Mouse (Mus musculus): ENCODE data around the gene Dennd1b. TPM values are rescaled to one million over a fixed set of nuclear protein-coding genes. Genes with fewer than 3 reads are reported as not detected.

Gene Dennd1b
- polyA plus RNA-seq, 1 experiment, result 13.2 TPM

DNA sequence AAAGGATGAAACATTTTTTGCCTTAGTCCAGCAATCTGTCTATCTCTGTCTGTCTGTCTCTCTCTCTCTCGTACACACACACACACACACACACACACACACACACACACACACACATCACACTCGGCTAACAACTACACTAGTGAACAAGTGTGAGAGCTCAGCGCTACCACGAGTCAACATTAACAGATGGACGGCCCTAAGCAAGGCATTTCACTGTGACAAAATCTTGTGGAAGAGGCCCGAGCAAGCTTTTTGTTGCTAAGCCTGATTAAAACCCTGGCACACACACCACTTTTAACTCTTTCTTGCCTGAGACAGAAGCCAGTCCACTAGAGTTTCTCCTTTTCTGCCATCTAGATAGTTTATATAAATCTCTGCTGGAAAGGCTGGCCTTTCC lies 190.3 kb downstream of the Dennd1b start:
- Histone ChIP-seq H3K27me3 (ENCODE audit: control insufficient read depth, insufficient read depth, low read length) (no peaks in the 10 kb centered on the region), H3K27ac (ENCODE audit: insufficient read depth, low read length) (no peak overlapping the region), H3K4me3 (ENCODE audit: extremely low read depth, insufficient read depth, insufficient read length) (no peak overlapping the region), H3K36me3 (ENCODE audit: control insufficient read depth, insufficient read depth, low read length) (peaks cover 3% of the 10 kb centered on the region; the same call in 1 of the 2 replicates), H3K4me1 (ENCODE audit: control insufficient read depth, insufficient read depth, insufficient read length) (no peaks in the 10 kb centered on the region)
- no peak for TF ChIP-seq POLR2A (IDR thresholded peaks at IDR 0.05; ENCODE audit: low read depth, low read length)
- no peak for TF ChIP-seq CTCF (IDR thresholded peaks at IDR 0.05; ENCODE audit: extremely low read depth, insufficient read depth, insufficient read length, insufficient replicate concordance)
- no peak for DNase-seq (ENCODE audit: low read depth in 1 of 2, low spot score in 2 of 2)
- 90% methylated on average over 6 of the region's 6 CpGs for WGBS

DNA sequence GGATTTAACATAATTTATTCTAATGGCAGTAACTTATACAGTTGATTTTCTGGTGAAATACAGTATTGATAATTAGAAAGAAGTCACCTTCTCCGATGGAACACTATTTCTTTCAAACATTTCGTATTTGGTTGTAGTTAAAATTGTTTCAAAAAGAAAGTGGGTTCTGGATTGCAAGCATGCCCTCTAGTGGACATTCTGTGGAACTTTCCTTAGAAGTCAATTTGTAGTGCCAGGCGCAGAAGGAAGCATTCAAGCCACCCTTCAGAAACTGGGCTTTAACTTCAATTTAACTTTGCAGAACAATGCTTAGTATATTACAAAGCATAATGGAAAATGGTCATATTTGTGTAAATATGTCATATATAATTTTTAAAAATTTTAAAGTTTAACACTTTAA lies 193.2 kb downstream of the Dennd1b start:
- WGBS, result 32% methylated on average over 3 of the region's 3 CpGs
- Histone ChIP-seq H3K27me3 (ENCODE audit: control insufficient read depth, insufficient read depth, low read length) (no peaks in the 10 kb centered on the region), H3K4me3 (ENCODE audit: extremely low read depth, insufficient read depth, insufficient read length) (no peak overlapping the region; the same call in 1 of the 2 replicates), H3K27ac (ENCODE audit: insufficient read depth, low read length) (no peak overlapping the region), H3K4me1 (ENCODE audit: control insufficient read depth, insufficient read depth, insufficient read length) (no peaks in the 10 kb centered on the region), H3K36me3 (ENCODE audit: control insufficient read depth, insufficient read depth, low read length) (peaks cover 6% of the 10 kb centered on the region)
- TF ChIP-seq CTCF (IDR thresholded peaks at IDR 0.05; ENCODE audit: extremely low read depth, insufficient read depth, insufficient read length, insufficient replicate concordance) (peak; percentile 32; the same call in 1 of the 2 replicates), POLR2A (IDR thresholded peaks at IDR 0.05; ENCODE audit: low read depth, low read length) (no peak)
- DNase-seq (ENCODE audit: low read depth in 1 of 2, low spot score in 2 of 2), result peak in 1 of 2 experiments; percentile 7

DNA sequence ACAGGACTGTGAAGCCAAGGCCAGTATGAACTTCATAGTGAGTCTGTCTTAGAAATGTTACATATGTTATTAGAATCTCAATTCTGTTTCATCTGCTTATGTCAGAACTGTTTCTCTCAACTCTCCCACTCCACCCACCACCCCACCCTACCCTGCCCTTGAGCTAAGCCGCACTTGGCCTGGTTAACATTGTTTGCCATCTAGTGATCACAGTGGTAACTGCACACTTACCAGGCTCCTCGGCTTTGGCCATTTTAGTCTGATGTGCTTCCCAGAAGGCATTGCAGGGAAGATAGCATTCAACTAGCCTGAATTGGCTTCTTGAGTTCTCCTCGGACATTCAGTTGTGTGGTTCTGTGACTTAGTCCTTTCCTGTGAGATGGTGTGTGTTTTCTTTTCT lies 198.4 kb downstream of the Dennd1b start:
- no peaks in the 10 kb centered on the region for H3K27me3 ChIP-seq (ENCODE audit: control insufficient read depth, insufficient read depth, low read length)
- TF ChIP-seq CTCF (IDR thresholded peaks at IDR 0.05; ENCODE audit: extremely low read depth, insufficient read depth, insufficient read length, insufficient replicate concordance), result no peak
- peaks cover 6% of the 10 kb centered on the region for H3K36me3 ChIP-seq (ENCODE audit: control insufficient read depth, insufficient read depth, low read length)
- no peaks in the 10 kb centered on the region for H3K4me1 ChIP-seq (ENCODE audit: control insufficient read depth, insufficient read depth, insufficient read length)
- no peak overlapping the region for H3K4me3 ChIP-seq (ENCODE audit: extremely low read depth, insufficient read depth, insufficient read length)
- H3K27ac ChIP-seq (ENCODE audit: insufficient read depth, low read length), result no peak overlapping the region
- DNase-seq (ENCODE audit: low read depth in 1 of 2, low spot score in 2 of 2), result no peak
- WGBS, result 85% methylated on average over 3 of the region's 3 CpGs

DNA sequence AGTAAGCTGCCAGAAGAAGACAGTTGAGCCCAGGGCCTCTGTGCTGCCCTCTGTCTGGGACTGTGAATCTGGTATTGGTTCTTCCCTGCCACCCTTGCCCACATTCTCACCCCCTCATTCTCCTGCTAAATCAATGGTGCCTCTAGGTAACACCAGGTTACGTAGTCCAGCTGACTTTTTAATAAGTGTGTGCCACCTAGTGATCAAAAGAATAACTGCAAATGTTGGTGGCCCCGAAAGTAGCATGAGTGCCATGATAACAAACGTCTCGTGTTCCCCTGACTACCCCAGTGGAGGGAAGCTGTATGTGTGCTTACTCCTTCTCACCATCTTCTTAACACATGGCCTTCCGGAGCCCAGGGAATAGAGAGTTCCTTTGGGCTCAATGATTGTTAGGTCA lies 199.6 kb downstream of the Dennd1b start:
- DNase-seq (ENCODE audit: low read depth in 1 of 2, low spot score in 2 of 2), result peak in 1 of 2 experiments; percentile 7
- H3K27ac ChIP-seq (ENCODE audit: insufficient read depth, low read length), result no peak overlapping the region

DNA sequence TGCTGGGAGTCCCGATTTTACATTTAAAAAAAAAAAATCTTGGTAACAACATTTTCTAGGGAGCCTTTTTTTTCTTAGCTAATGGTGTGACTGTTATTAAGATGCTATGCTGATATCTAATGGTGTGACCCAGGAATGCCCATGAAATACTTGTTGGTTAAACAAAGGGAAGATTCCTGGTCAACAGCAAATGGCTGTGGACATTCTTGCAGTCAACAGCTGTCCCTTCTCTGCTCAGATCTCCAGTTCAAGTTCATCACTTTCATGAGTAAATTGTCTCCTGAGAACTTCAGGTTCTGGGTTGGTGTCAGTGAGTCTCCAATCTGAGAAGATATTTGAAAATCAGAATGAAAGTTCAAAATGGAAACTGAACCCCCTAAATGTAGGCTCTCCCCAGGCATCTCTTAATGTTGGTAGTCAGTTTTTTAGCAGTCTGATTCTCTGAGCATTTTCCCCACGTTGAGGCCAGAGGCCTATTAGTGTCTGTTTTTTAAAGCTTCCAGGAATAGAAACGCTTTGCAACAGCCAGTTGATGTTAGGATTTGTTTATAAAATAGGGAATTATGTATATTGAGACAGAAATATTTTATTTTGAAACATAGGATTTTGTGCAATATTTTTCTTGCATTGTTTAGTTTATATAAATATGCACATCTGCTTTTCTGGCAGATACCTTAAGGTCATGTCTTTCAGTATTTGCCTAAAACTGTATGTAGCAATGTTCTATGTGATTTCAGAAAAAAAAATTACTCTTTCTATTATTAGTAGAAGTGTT lies 211.0 kb downstream of the Dennd1b start:
- Histone ChIP-seq H3K27me3 (ENCODE audit: control insufficient read depth, insufficient read depth, low read length) (no peaks in the 10 kb centered on the region), H3K27ac (ENCODE audit: insufficient read depth, low read length) (no peak overlapping the region), H3K4me1 (ENCODE audit: control insufficient read depth, insufficient read depth, insufficient read length) (no peaks in the 10 kb centered on the region), H3K36me3 (ENCODE audit: control insufficient read depth, insufficient read depth, low read length) (peaks cover 20% of the 10 kb centered on the region), H3K4me3 (ENCODE audit: extremely low read depth, insufficient read depth, insufficient read length) (no peak overlapping the region)
- TF ChIP-seq POLR2A (IDR thresholded peaks at IDR 0.05; ENCODE audit: low read depth, low read length), result no peak
- no peak for TF ChIP-seq CTCF (IDR thresholded peaks at IDR 0.05; ENCODE audit: extremely low read depth, insufficient read depth, insufficient read length, insufficient replicate concordance)
- 84% methylated on average over 3 of the region's 3 CpGs for WGBS
- no peak for DNase-seq (ENCODE audit: low read depth in 1 of 2, low spot score in 2 of 2)

More for the DNA sequence above, 199.6 kb downstream of the Dennd1b start:
- H3K36me3 ChIP-seq (ENCODE audit: control insufficient read depth, insufficient read depth, low read length), result peaks cover 6% of the 10 kb centered on the region
- no peaks in the 10 kb centered on the region for H3K27me3 ChIP-seq (ENCODE audit: control insufficient read depth, insufficient read depth, low read length)
- no peak overlapping the region for H3K4me3 ChIP-seq (ENCODE audit: extremely low read depth, insufficient read depth, insufficient read length)
- H3K4me1 ChIP-seq (ENCODE audit: control insufficient read depth, insufficient read depth, insufficient read length), result no peaks in the 10 kb centered on the region
- TF ChIP-seq CTCF (IDR thresholded peaks at IDR 0.05; ENCODE audit: extremely low read depth, insufficient read depth, insufficient read length, insufficient replicate concordance) (no peak; the same call in 1 of the 2 replicates), POLR2A (IDR thresholded peaks at IDR 0.05; ENCODE audit: low read depth, low read length) (no peak)
- 62% methylated on average over 5 of the region's 5 CpGs for WGBS

DNA sequence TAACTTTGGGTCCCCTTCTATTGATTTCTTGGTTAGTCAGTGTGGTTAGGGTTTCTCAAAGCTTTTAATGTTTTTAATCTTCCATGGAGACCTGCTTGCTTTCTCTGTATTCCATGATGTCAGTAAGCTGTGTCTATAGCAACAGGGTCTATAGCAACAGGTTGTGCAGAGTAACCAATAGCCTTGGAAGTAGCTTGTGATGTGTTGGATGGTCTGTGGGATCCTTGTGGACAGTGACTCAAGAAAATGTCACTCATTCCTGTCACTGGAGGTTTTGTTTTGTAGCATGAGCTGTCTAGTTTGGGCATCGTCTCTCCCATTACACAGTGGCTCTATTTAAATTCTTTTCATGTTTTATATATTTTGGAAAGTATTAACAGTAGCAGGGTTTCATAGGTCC lies 216.5 kb downstream of the Dennd1b start:
- H3K27me3 ChIP-seq (ENCODE audit: control insufficient read depth, insufficient read depth, low read length), result no peaks in the 10 kb centered on the region
- no peak for DNase-seq (ENCODE audit: low read depth in 1 of 2, low spot score in 2 of 2)
- H3K4me3 ChIP-seq (ENCODE audit: extremely low read depth, insufficient read depth, insufficient read length), result no peak overlapping the region
- no peaks in the 10 kb centered on the region for H3K36me3 ChIP-seq (ENCODE audit: control insufficient read depth, insufficient read depth, low read length)
- WGBS, result 72% methylated on average over 1 of the region's 1 CpGs
- H3K27ac ChIP-seq (ENCODE audit: insufficient read depth, low read length), result no peak overlapping the region
- TF ChIP-seq POLR2A (IDR thresholded peaks at IDR 0.05; ENCODE audit: low read depth, low read length) (no peak), CTCF (IDR thresholded peaks at IDR 0.05; ENCODE audit: extremely low read depth, insufficient read depth, insufficient read length, insufficient replicate concordance) (no peak)
- no peaks in the 10 kb centered on the region for H3K4me1 ChIP-seq (ENCODE audit: control insufficient read depth, insufficient read depth, insufficient read length)

DNA sequence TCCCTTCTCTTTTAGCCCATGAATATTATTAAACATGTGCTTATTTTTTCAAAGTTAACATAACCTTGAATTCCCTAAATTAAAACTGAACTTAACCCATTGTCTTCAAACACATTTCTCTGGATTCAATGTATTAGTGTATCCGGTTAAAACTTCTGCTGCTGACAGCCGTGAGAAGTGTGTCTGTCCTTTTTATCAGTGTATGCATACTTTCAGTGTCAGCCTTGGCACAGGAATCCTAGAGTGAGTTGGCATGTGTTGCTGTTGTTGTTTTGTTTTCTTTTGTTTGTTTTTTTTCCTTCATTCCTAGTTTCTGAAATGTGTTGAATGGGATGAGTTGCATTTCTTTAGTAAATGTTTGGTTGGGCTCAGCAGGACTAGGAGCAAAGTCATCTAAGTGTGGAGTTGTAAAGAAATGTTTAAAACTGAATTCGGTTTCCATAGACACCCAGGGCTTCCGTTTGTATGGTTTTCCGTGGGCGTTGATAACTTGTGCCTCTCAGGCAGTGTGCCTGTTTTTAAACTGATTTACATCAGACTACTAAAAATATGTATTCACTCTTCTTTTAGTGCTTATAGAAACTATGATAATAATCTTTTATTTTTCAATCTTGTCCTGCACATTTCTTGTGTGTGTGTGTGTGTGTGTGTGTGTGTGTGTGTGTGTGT lies 217.4 kb downstream of the Dennd1b start:
- DNase-seq (ENCODE audit: low read depth in 1 of 2, low spot score in 2 of 2), result no peak
- Histone ChIP-seq H3K36me3 (ENCODE audit: control insufficient read depth, insufficient read depth, low read length) (no peaks in the 10 kb centered on the region), H3K27ac (ENCODE audit: insufficient read depth, low read length) (no peak overlapping the region), H3K27me3 (ENCODE audit: control insufficient read depth, insufficient read depth, low read length) (no peaks in the 10 kb centered on the region), H3K4me1 (ENCODE audit: control insufficient read depth, insufficient read depth, insufficient read length) (no peaks in the 10 kb centered on the region), H3K4me3 (ENCODE audit: extremely low read depth, insufficient read depth, insufficient read length) (no peak overlapping the region)
- WGBS, result 56% methylated on average over 6 of the region's 6 CpGs
- TF ChIP-seq CTCF (IDR thresholded peaks at IDR 0.05; ENCODE audit: extremely low read depth, insufficient read depth, insufficient read length, insufficient replicate concordance), result no peak
- no peak for TF ChIP-seq POLR2A (IDR thresholded peaks at IDR 0.05; ENCODE audit: low read depth, low read length)
